Mouse (Mus musculus) adrenal gland, postnatal 14 days (tissue): ENCODE data around the gene Atp2a3. TPM values are rescaled to one million over a fixed set of nuclear protein-coding genes. Genes with fewer than 3 reads are reported as not detected.

Experiments used
- DNase-seq: peaks from one replicate; pipeline ENCODE4 v3.0.0; 2021; ENCODE audit warnings: mixed read lengths
- long read RNA-seq, 2 experiments: library from polyadenylated mRNA; stranded (forward); transcript quantifications; one replicate each; pipeline ENCODE4 v2.0.0; 2021
- total RNA-seq: library from RNA; stranded (reverse); gene quantifications from 2 replicates; pipeline ENCODE4 v1.2.3, GENCODE M21; 2021

The Atp2a3 gene
- 10.8 and 25.5 TPM in 2 replicates for total RNA-seq
- long read RNA-seq, experiment 1, partial matches to known transcripts: 0 of 1 reads
- long read RNA-seq, experiment 1, other reads (novel, unspliced or antisense): 1 of 1 reads
- long read RNA-seq, experiment 2, partial matches to known transcripts: 1 of 1 reads
- long read RNA-seq, experiment 2, other reads (novel, unspliced or antisense): 0 of 1 reads

DNA sequence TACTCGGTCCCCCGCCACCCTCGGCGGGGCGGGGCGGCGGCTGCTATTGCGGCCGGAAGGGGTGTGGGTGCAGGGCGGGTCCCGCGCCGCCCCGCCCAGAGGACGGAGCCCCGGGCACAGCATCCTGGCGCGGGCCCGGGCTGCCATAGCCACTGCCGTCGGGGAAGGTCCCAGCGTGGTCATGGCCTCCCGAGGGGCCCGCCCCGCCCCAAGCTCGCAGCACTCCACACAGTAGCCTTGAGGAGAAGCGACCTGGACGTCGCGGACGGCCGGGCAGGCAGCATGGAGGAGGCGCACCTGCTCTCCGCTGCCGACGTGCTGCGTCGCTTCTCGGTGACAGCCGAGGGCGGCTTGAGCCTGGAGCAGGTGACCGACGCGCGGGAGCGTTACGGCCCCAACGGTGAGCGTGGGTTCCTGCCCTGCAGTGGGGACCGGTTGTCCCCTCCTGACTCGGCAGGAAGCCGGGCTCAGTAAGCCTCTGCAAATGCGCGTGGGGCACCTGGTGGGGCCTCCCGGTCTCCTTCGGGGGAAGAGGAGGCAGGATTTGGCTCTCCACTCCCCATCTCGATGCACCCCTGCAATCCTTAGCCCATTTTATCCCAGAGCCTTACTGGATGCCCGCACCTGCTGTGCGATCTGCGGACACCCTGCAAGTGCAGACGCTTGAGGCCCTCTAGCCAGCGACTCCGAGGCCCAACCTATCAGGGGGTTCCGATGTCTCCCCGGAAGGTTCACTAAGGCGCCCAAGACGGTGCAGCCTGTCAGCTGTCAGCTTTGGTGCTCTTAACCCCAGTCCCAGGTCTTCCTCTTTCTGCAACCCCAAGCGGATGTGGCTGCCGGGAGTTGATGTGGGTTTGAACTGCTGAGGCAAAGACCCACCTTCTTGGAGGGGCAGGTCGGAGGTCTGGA, at the start of gene Atp2a3:
Gene Atp2a3 (plus strand): TSS at position 98 of the 909 bp plus-strand sequence.
- DNase-seq: peak; percentile 62

DNA sequence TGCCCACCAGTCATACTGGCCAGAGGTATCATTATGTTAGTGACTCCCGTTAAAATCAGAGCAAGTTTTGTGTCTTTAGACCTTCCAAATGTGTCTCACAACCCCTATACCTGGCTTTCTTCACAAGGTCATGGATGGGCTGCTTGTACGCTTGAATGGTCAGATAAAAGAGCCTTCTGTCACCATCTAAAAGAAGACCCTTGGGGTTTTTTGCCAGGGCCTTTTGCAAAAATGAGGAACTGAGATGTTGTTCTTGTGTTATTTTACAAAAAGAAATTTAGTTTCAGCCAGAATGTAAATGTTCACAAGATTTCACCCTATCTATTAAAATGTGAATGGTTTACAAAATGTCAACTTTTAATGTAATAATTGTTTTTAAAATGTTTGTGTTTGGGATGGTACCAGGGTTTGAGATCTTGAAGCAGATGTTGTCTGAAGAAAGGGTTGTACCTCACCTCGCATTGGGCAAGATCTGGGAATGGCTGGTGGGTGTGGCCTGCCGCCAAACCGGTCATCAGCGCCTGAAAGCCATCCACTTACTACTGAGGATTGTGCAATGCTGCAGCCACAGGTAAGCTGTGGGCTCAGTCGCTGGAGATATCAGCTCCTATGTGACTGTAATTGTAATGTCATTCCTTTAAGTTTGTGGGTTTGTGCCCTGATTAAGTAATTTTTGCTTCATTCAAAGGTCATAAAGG, 43.5 kb upstream of the Atp2a3 start:
- DNase-seq: no peak

DNA sequence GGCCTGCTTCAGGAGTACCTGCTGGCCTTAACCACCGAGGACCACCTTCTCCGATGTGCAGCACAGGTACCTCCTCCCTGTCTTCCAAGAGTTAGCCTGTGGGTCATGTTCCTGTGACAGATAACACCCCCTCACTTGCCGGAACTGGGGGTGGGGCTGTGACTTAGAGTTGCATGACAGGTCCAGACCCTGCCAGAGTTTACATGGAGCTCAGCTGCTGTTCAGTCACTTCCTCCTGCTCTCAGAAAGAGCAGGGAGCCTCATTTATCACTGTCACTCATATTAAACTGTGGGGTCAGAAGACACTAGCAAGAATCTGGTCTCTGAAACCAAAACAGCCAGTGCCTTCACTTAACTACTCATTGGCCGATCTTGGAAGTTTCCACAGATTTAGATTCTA, 37.9 kb upstream of the Atp2a3 start:
- DNase-seq: no peak

DNA sequence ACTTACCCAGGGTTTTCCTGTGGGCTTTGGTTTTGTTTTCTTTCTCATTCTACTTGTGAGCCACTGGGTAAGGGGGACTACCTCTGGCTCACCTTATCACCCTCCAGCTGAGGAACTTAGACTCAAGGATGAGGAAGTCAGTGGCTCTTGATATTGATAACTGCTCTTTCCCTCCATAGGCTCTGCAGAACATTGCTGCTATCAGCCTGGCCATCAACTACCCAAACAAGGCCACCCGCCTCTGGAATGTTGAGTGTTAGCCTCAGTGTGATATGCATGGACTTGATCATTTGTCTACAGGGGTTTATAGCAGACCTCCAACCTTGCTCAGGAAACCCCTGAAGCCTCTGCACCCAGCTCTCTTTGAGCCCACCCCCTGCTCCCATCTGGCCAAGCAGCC, 36.5 kb upstream of the Atp2a3 start:
- no peak for DNase-seq

DNA sequence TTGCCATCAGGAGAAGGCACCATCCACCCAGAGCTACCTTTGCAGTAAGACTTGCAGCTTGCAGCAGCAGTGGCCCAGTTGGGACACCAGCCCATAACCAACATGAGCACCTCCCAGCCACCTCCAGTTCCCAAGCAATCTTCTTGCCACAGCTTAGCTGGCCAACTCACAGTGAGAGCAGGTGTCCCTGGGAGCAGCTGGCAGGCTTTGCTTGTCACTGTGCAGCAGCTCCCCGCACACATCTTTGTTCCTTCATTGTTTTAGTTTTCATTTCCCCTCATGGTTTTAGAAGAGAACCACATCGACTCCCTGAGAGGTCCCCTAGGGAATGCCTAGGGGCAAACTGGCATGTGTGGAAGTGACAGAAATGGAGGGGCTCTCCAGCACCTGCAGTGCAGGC, 35.9 kb upstream of the Atp2a3 start:
- no peak for DNase-seq

DNA sequence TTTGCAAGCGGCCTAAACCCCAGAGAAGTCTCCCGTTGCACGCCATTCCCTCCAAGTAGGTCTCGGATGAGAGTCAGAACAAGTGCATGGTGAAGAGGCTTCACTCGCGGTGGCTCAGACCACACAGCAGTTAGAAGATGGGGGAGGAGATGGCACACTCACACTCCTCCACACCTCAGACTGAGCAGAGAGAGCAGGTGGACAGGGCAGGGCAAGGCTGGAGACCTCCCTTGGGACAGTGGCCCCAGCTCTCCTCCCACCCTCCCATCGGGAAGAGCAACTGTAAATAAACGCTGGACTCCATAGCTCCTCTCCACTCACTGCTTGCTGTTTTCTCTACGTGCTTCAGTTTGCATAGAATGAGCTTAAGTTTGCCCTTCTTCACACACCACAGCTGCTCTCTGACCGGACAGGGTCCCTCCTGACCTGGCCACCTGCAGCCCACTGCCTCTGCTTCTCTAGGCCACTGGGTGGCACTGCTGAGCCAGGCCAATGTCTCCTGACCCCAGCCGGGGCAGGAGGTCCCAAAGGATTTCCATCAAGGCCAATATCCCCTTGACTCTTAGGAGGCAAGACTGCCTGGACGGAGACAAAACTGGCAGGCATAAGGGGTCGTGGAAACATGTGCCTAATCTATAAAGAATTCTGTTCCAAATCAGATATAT, 34.6 kb upstream of the Atp2a3 start:
- peak; percentile 77 for DNase-seq

DNA sequence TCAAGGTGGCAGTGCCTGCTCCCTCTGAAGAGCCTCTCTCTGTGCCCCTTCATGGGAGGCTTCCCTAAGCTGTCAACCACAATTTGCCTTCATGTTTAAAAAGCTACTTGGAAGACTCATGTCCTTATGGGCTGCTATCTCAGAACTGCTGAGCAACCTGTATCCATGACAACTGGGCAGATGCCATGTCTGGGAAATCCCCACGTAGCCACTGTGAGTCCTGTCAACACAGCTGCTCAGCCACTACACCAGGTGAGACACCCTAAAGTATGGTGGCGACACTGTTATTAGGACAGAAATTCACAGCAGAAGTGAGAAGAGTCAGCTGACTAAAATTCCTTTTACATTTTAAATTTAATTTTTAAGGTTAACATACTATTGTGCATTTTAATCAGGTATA, 32.5 kb upstream of the Atp2a3 start:
- peak; percentile 14 for DNase-seq

DNA sequence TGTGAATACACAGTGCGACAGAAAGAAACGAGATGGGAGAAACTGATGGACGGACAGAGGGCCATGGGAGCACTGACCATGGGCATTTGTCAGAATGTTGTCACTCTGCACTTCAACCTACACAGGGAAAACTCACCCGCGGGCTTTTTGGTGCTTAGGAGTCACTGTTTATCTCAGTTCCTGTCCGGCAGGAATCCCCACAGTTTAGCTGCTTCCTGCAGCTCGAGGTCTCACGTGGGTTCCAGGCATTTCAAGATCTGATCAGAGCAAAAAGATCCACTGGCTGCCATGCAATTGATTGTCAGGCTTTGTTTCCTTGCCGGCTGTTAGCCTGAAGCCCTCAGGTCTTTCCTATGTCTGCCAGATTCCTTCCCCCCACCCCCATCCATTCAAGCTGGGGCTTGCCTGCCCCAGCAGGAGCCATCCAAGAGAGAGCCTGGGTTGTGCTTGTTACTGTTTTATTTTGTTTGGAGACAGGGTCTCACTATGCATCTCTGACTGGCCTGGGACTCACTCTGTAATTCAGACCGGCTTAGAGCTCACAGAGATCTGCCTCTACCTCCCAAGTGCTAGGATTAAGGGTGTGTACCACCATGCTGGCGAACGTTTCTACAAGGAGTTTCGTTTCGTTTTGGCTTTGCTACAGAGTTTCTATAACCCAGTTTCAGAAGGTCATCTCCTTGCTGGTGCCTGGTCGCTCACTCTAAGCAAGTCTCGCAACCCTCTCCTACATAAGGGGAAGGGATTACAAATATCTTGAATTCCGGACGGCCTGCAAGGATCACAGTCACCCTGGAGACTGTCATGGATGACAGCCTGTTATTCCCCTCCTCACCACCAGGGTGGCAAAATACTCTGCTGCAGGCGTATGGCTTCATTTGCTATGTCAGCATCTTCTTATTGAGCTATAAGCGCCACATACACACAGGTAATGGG, 20.5 kb upstream of the Atp2a3 start:
- peak; percentile 60 for DNase-seq

DNA sequence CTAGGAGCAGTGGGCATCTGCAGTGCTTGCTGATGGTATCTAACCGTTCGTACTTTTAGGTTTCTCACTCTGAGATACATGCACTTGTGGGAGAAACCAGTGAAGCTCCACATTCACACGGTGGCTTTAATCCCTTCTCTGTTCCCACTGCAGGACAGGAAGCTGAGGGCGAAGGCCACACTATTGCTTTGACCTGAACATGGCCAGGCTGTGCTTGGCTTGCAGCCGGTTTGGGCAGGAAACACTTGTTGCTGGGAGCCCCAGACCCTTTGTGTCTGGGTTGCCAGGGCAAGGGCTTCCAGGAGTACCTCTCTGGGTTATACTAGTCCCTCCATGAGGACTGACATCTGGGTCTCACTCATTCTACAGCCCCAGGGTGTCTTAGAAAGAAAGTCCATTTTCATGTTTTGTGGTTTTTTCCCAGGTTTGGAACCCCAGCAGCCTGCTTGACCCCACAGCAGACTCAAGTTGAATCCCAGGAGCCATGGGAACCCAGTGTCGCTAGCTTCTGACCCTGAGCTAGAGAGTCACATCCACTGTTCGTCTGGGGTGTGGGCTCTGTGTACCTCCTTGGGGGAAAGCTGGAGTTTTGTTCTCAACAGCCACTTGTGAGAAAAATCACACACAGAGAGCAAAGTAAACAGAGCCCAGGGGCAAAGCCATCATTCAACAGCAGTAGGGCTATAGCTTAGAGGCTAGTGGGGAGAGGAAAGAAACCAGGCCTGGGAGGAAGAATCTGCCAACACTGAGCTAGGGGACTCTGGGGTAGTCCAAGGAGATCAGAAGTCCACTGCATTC, 15.8 kb upstream of the Atp2a3 start:
- peak; percentile 53 for DNase-seq

DNA sequence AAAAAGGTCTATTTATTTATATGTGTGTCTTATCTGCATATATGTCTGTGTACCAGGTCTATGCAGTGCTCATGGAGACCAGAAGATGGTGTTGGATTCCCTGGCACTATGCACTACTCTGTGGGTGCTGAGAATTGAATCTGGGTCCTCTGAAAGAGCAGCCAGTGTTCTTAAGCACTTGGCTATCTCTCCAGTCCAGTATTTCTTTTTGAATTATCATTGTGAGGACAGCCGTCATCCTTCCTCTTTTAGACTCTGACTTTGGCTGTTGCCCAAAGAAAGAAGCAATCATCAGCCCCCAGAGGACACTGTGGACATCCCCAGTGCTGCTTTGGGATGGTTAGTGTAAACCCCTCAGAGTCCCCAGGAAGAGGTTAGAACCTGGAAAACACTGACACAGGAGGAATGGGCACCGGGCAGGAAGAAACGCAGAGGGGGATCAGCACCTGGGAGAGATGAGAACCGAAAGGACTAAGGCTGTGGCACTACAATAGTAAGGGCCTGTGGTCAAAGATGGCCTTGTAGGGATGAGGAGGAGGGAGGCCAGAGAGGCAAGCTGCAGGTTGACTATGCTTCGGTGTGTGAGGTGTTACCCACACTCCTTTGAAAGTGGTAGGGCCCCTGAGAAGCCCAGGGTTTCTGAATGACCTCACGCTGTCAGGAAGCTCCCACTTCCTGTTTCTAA, 15.0 kb upstream of the Atp2a3 start:
- DNase-seq: no peak

DNA sequence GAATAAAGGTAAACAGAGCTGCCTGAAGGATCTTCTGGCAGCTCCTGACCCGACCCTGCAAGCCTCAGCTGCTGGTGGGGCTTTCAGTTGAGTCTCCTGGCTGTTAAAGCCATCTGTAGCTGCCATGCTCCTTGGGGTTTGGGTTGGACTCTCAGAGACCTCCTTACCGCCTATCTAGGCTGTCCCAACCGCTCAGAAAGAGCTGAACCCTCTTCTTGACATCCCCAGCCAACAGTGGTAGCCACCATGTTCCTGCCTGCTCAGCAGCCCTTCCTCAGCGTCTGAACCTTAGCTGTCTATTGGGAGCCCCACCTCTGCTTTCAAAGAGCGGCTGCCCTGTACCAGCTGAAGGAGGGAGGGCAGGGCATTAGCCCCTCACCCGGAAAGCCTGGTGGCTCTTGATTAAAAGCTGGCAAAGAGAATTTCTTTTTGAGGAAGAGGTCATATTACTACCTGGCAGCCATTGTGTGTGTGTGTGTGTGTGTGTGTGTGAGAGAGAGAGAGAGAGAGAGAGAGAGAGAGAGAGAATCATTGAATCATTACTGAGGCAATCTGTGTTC, 14.3 kb upstream of the Atp2a3 start:
- no peak for DNase-seq

DNA sequence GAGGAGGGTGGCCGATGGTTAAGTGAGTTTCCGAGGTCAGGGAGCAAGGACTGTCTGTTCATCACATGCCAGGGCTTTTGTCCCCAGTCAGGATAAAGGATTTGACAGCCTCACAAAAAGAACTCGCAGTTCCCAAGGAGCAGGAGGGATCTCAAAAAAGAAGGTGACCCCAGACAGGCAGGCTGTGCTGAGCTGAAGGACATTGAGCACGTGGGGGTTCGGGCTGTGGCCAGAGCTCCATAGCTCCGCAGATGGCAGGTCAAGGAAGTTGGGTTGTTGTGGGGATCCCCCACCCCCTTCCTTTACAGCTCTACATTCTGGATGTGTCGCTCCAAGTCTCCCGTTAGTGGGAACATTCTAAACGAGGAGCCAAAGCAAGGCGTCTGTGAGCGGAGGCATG, 13.1 kb upstream of the Atp2a3 start:
- DNase-seq: no peak

DNA sequence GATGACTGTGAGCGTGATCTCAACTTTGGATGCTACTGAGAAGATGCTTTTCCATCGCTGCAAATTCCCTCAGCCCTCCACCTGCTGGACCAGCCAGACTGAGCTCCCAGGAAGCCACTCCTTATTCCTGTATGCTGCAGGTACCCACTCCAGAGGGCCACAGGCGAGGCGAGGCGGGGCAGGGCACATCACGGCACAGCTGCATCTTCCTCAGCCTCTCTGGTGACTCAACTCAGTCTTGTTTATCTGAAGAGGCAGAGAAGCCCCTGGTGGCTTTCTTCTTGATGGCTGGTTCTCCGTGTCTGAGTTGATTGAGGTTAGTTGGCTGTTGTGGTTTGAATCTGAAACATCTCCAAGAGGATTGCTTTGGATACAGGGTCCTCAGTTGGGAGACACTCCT, 12.7 kb upstream of the Atp2a3 start:
- no peak for DNase-seq

DNA sequence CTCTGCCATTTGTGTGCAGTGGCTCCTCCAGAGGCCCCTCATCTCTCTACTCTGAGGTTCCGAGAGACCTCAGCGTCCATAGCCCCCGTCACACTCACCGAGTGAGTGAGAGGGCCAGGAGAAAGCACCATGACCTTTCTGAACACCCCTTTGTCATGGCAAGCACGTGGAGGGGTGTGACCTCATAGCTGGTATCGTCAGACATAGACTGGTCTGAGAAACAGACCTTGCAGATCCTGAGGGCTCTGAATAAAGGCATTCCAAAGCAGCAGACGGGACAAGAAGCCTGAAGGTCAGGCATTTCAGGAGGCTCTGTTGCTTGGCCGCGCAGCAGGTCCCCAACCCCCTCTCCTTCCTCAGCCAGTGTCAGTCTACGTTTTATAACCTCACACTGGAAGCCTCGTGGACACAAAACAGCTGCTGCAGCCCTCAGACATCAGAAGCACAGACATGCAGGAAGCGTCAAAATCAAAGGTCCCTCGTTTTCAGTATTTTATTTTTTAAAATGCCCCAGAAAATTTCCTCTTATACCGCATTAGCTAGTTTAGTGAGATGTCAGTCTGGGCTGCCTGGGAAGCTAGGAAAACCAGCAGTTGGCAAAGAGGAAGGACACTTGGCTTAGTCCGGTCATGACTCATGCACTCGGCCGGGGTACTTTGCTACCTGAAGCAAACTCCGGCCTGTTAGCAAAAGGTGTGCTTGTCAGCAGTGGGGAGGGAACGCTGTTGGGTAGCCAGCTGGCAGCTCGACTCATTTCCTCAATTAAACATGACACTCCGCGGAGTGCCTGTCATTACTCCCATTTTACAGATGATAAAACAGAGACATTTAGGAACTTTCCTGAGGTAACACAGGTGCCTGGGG, 9.6 kb upstream of the Atp2a3 start:
- DNase-seq: peak; percentile 67

DNA sequence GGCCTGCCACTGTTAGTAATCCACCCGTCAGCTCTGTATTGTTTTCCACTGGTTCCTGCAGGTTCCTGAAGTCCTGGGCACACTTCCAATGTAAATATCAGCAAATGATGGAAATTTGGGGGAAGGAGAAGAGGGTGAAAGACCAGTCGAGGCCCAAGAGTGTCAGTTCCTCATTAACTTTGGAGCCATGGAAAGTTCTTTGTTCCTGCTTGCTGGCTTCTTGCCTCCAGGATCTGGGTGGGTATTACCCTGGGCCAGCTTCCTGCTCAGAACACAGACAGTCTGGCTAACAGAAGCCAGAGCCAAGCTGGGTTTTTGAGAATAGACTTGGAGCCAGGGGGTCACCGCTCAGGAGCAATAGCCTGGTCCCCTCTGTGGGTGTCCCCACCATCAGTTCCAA, 8.7 kb upstream of the Atp2a3 start:
- peak; percentile 32 for DNase-seq

DNA sequence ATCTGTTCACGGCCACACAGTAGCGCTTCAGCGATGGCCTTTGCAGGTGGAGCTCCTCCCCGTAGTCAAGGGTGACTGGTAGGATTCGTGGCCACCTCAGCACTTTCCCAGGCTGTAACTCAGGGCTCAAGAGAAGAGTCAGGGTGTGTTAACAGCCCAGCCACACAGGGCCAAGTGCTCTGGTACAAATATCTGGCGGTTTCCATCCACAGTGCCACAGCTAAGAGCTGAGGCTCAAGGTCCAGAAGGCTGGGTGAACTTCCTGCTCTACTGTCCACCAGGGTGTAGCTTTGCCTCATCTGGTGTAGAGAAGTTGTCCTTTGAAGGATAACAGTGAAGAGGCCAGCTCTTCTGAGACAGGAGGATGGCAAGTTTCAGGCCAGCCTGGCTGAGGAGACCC, 8.3 kb upstream of the Atp2a3 start:
- DNase-seq: no peak

DNA sequence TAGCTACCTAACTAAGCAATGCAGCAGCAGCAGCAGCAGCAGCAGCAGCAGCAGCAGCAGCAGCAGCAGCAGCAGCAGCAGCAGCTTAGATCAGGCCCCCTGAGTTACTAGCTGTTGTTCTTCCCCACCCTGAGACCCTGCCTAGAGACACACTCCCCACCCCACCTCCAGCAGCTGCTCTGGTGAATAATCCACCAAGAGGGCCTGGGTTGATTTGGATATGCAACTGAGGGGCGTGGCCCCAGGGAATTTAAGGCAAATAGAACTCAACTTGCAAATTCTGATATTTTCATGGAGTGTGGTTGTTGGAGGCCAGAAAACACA, 7.9 kb upstream of the Atp2a3 start:
- DNase-seq: no peak

DNA sequence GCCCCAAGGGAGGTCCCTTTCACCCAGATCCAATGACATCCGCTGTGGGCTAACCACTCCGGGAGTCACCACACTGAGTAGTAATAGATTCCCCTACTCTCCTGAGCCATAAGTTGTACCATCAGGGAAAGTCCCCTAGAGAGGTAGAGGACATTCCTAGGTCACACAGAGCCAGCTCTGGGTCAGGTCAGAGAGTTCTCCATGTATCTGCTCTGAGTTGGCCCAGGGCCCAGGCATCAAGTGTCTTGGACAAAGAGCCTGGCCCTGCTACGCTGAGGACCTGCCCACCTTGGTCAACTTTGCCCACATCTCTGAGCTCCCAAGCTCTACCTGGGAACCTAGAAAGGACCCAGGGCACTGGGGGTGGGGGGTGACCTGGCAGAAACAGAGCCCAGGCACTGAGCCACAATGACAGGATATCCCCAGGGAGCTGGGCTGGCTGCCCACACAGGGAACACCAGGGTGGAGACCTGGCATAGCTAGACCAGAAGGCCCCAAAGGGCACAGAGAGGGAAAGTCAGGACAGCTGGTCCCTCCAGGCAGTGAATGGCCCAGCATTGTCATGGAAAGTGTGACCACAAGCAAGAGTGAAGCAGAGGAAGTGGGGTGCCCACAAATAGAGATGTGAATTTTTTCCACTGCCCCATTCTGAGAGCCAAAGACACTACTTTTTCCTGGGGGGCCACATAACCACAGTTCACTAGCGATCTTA, 7.4 kb upstream of the Atp2a3 start:
- DNase-seq: peak; percentile 77
